Mouse (Mus musculus) stomach, postnatal 0 days (tissue): ENCODE data around the gene Stard3.

Source experiments
- CTCF ChIP-seq: IDR thresholded peaks from 2 replicates; pipeline ENCODE4 v1.5.1; 2016; ENCODE audit warnings: antibody characterized with exemption, low read depth, mild to moderate bottlenecking, moderate library complexity
- EP300 ChIP-seq: optimal IDR thresholded peaks from 2 replicates; pipeline ENCODE3; 2016; ENCODE audit warnings: antibody characterized with exemption

DNA sequence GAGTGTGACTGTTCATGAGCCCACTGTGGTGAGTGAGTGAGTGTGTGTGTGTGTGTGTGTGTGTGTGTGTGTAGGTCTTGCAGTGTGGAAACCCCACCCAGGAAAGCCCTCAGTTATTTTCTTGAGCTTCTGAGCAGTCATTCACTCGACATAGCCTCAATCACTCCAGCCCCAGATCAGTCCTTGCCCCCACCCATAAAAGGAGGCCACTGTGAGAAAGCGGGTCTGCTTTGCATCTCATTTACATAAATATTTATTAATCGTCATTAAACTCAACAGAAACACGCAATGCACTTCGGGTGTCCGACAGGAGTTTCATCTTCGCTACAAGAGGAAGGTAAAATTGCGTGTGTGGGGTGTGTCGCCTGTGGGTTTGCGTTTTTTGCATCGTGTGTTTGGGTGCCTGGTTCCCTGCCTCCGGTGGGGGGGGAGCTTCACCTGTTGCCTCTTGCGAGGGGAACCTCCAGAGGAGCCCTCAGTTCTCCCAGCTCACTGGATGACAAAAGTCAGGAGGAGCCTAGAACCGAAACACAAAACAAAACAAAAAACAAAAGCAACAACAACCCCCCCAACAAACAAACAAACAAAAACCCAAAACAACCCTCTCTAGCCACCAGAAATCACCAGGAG, 32.9 kb upstream of the Stard3 start:
- TF ChIP-seq CTCF (no peak), EP300 (no peak)
